Mouse (Mus musculus) liver, embryonic 14.5 days (tissue): ENCODE measurements at regions not wholly inside any gene's neighbourhood (a gene's known extent, or its start where the extent isn't known, plus 50 kb on each side); places are given as distances from the start of the nearest gene placed in this dataset.

Experiments
- ATAC-seq: fragments of 200-750 bp; cut with Nextera tagmentation; 2 replicates; pipeline ENCODE4 v1.8.0; 2017; ENCODE audit warnings: moderate number of reproducible peaks, mild to moderate bottlenecking, moderate library complexity; ENCODE audit not compliant: insufficient read depth
- DNase-seq, 3 experiments: peaks; one replicate each; pipeline ENCODE4 v3.0.0-alpha.2; 2012 to 2013; ENCODE audit warnings: low read depth in 3 of 3, low spot score in 3 of 3
- H3K27ac ChIP-seq: fragments of 300-500 bp; sonication (generic); 2 replicates; pipeline ENCODE4 v1.5.1; 2014; ENCODE audit warnings: moderate library complexity, mild to moderate bottlenecking, control low read depth, inconsistent platforms
- H3K27me3 ChIP-seq: fragments of 300-500 bp; sonication (generic); 2 replicates; pipeline ENCODE4 v1.6.1; 2014; ENCODE audit warnings: mild to moderate bottlenecking, low read length, moderate library complexity; ENCODE audit not compliant: control insufficient read depth, insufficient read depth
- H3K36me3 ChIP-seq: fragments of 300-500 bp; sonication (generic); replicated peaks from 2 replicates; pipeline ENCODE4 v1.6.1; 2014; ENCODE audit warnings: low read depth; ENCODE audit not compliant: control insufficient read depth, insufficient read depth
- H3K4me1 ChIP-seq, 2 experiments: fragments of 200-500 bp in 1 of 2; fragments of 300-500 bp in 1 of 2; sonication (generic) in 1 of 2; replicated peaks; 2 replicates each; pipeline ENCODE4 v1.6.1; 2012 to 2014; ENCODE audit warnings: antibody characterized with exemption in 1 of 2, inconsistent platforms in 1 of 2, low read length in 1 of 2; ENCODE audit not compliant: control insufficient read depth in 2 of 2, insufficient read depth in 2 of 2
- H3K4me2 ChIP-seq: fragments of 300-500 bp; sonication (generic); 2 replicates; pipeline ENCODE4 v1.6.1; 2014; ENCODE audit warnings: low read depth, mild to moderate bottlenecking, control low read depth, moderate library complexity
- H3K4me3 ChIP-seq, 2 experiments: fragments of 200-500 bp in 1 of 2; fragments of 300-500 bp in 1 of 2; sonication (generic) in 1 of 2; 2 replicates each; pipeline ENCODE4 v1.5.1; 2012 to 2014; ENCODE audit warnings: low read depth in 2 of 2, low read length in 2 of 2, mild to moderate bottlenecking in 2 of 2, control low read depth in 1 of 2, inconsistent platforms in 1 of 2, moderate library complexity in 1 of 2; ENCODE audit not compliant: insufficient read depth in 1 of 2
- H3K9ac ChIP-seq: fragments of 300-500 bp; sonication (generic); replicated peaks from 2 replicates; pipeline ENCODE4 v1.6.1; 2014; ENCODE audit warnings: mild to moderate bottlenecking, control low read depth, moderate library complexity
- H3K9me3 ChIP-seq: fragments of 300-500 bp; sonication (generic); 2 replicates; pipeline ENCODE4 v1.6.1; 2016; ENCODE audit warnings: low read length, mixed read lengths; ENCODE audit not compliant: control insufficient read depth
- CTCF ChIP-seq: IDR thresholded peaks from 2 replicates; pipeline ENCODE4 v1.5.1; 2016; ENCODE audit warnings: antibody characterized with exemption, low read depth, control low read depth
- EP300 ChIP-seq: IDR thresholded peaks from 2 replicates; pipeline ENCODE4 v1.6.1; 2016; ENCODE audit warnings: antibody characterized with exemption, low read depth
- WGBS: fragments of 180-500 bp; shearing (Covaris S2); extraction: QIAGEN DNeasy Blood & Tissue Kit; methylation state at CpG from one replicate; pipeline ENCODE4 v1.1.7; 2014; ENCODE audit not compliant: insufficient replicate concordance; 5-methylcytosine and 5-hydroxymethylcytosine counted together

- no peaks in the 10 kb centered on the region for H3K4me1 ChIP-seq
- H3K9me3 ChIP-seq = no peaks in the 10 kb centered on the region
- TF ChIP-seq EP300 (no peak), CTCF (no peak)
- no peak overlapping the region for H3K9ac ChIP-seq
- no peak overlapping the region for H3K4me3 ChIP-seq
- WGBS = 62% methylated on average over 6 of the region's 6 CpGs
- no peak for DNase-seq
- H3K27me3 ChIP-seq = no peaks in the 10 kb centered on the region
- H3K27ac ChIP-seq = no peak overlapping the region
- H3K4me2 ChIP-seq = no peak overlapping the region
- no peaks in the 10 kb centered on the region for H3K36me3 ChIP-seq
- no peak for ATAC-seq
These were observed 56.3 kb upstream of the Zfp706 start for GRCm38 (mm10) chr15:37063781-37064383.

- 69% methylated on average over 7 of the region's 7 CpGs for WGBS
- Histone ChIP-seq H3K27ac (no peak overlapping the region), H3K9ac (no peak overlapping the region), H3K4me3 (no peak overlapping the region), H3K27me3 (no peaks in the 10 kb centered on the region), H3K4me1 (no peaks in the 10 kb centered on the region), H3K9me3 (no peaks in the 10 kb centered on the region), H3K36me3 (no peaks in the 10 kb centered on the region), H3K4me2 (no peak overlapping the region)
- ATAC-seq = no peak
- no peak for DNase-seq
- TF ChIP-seq CTCF = no peak
- TF ChIP-seq EP300 = no peak
These were observed 55.0 kb upstream of the Zfp706 start for GRCm38 (mm10) chr15:37062585-37062984.

- no peak for DNase-seq
- Histone ChIP-seq H3K27ac (no peak overlapping the region), H3K36me3 (no peaks in the 10 kb centered on the region), H3K27me3 (no peaks in the 10 kb centered on the region), H3K4me1 (no peaks in the 10 kb centered on the region), H3K4me3 (no peak overlapping the region), H3K9me3 (no peaks in the 10 kb centered on the region), H3K4me2 (no peak overlapping the region), H3K9ac (no peak overlapping the region)
- ATAC-seq = no peak
- WGBS = 63% methylated on average over 6 of the region's 6 CpGs
- TF ChIP-seq EP300 (no peak), CTCF (no peak)
These were observed 53.9 kb upstream of the Zfp706 start for GRCm38 (mm10) chr15:37061501-37061900.

GRCm38 (mm10) chr15:37060831-37061230 is 53.3 kb upstream of the Zfp706 start:
- TF ChIP-seq CTCF = no peak
- TF ChIP-seq EP300 = no peak
- H3K4me3 ChIP-seq = no peak overlapping the region
- WGBS = 67% methylated on average over 6 of the region's 6 CpGs

More at GRCm38 (mm10) chr15:37060831-37061230, 53.3 kb upstream of the Zfp706 start:
- ATAC-seq (no peak), DNase-seq (no peak)
- no peak overlapping the region for H3K9ac ChIP-seq
- no peaks in the 10 kb centered on the region for H3K9me3 ChIP-seq
- no peaks in the 10 kb centered on the region for H3K27me3 ChIP-seq
- no peaks in the 10 kb centered on the region for H3K36me3 ChIP-seq
- no peaks in the 10 kb centered on the region for H3K4me1 ChIP-seq
- H3K4me2 ChIP-seq = no peak overlapping the region
- no peak overlapping the region for H3K27ac ChIP-seq
